Mouse (Mus musculus) ES-E14 (cell line): ENCODE measurements around the gene Mras.

ENCODE experiments used
- CHD2 ChIP-seq: IDR thresholded peaks from 2 replicates; pipeline ENCODE4 v1.6.1; 2014; ENCODE audit warnings: mild to moderate bottlenecking, low read depth, low read length, inconsistent platforms
- HCFC1 ChIP-seq: IDR thresholded peaks from 2 replicates; pipeline ENCODE4 v1.6.1; 2012; ENCODE audit warnings: low read length, inconsistent platforms, borderline replicate concordance; ENCODE audit not compliant: insufficient read depth
- MAFK ChIP-seq: IDR thresholded peaks from 2 replicates; pipeline ENCODE4 v1.6.1; 2014; ENCODE audit warnings: mild to moderate bottlenecking, low read depth, low read length, inconsistent platforms; ENCODE audit not compliant: insufficient read depth
- ZC3H11A ChIP-seq: IDR thresholded peaks from 2 replicates; pipeline ENCODE4 v1.6.1; 2012; ENCODE audit warnings: low read depth, mild to moderate bottlenecking, inconsistent platforms, low read length, borderline replicate concordance
- ZNF384 ChIP-seq: IDR thresholded peaks from 2 replicates; pipeline ENCODE4 v1.6.1; 2012; ENCODE audit warnings: low read depth, low read length, inconsistent platforms

GRCm38 (mm10) chr9:99479181-99479711 lies 42.1 kb upstream of the Mras start:
- TF ChIP-seq CHD2 (no peak), ZC3H11A (no peak), ZNF384 (no peak), MAFK (no peak), HCFC1 (no peak)
